Mouse (Mus musculus): ENCODE data around the gene Wrap53. TPM values are rescaled to one million over a fixed set of nuclear protein-coding genes. Genes with fewer than 3 reads are reported as not detected.

Gene Wrap53
- polyA plus RNA-seq, 1 experiment from 2014 or later, result 13.8 TPM

DNA sequence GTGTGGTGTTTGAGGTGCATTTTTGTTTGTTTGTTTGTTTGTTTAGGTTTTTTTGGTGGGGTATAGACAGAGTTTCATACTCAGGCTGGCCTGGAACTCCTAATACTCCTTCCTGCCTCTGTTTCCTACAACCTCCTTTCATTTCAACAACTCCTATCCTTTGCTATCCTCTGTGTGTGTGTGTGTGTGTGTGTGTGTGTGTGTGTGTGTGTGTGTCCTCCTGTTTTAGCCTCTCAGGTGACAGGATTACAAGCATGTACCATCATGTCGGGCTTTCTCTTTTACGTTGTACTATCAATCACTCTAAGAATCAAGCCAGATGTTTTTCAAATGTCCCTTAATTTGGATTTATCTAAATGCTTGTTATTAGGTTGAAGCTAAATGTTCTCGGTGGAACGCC lies 53.4 kb downstream of the Wrap53 start:
- Histone ChIP-seq H3K9me3 (ENCODE audit: low read length) (no peaks in the 10 kb centered on the region), H3K4me1 (ENCODE audit: insufficient read depth, low read depth, low read length) (no peaks in the 10 kb centered on the region), H3K4me2 (replicated peaks; ENCODE audit: low read depth, low read length) (no peak overlapping the region; the same call in 1 of the 2 replicates), H3K27ac (ENCODE audit: low read length) (no peak overlapping the region), H3K27me3 (replicated peaks; ENCODE audit: insufficient read depth, low read length) (no peaks in the 10 kb centered on the region), H3K4me3 (ENCODE audit: low read depth, low read length) (no peak overlapping the region), H3K36me3 (ENCODE audit: insufficient read depth, low read length) (no peaks in the 10 kb centered on the region), H3K9ac (replicated peaks; ENCODE audit: low read depth) (no peak overlapping the region)
- no peak for TF ChIP-seq CTCF (IDR thresholded peaks at IDR 0.05)
- no peak for TF ChIP-seq EP300 (IDR thresholded peaks at IDR 0.05)
- ATAC-seq, result no peak
- DNase-seq (ENCODE audit: low spot score), result no peak
- WGBS, result 66% methylated on average over 4 of the region's 4 CpGs

DNA sequence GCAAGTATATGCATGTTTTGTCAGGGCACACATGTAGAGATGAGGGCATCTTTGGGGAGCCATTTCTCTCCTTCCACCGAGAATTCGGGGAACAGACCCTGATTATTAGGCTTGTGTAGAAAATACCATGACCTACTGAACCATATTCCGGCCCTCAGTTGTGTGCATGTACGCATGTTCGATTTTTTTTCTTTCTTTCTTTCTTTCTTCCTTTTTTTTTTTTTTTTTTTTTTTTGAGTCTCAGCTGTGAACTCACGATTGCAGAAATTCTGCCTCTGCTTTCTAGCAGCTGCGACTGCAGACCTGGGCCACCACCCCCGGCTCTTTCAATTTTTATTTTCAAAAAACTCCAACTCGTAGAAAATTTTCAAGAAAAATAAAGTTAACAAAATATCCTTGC lies 54.4 kb downstream of the Wrap53 start:
- Histone ChIP-seq H3K36me3 (ENCODE audit: insufficient read depth, low read length) (no peaks in the 10 kb centered on the region), H3K4me2 (replicated peaks; ENCODE audit: low read depth, low read length) (no peak overlapping the region), H3K27me3 (replicated peaks; ENCODE audit: insufficient read depth, low read length) (no peaks in the 10 kb centered on the region), H3K9ac (replicated peaks; ENCODE audit: low read depth) (no peak overlapping the region), H3K27ac (ENCODE audit: low read length) (no peak overlapping the region), H3K4me1 (ENCODE audit: insufficient read depth, low read depth, low read length) (no peaks in the 10 kb centered on the region), H3K4me3 (ENCODE audit: low read depth, low read length) (no peak overlapping the region), H3K9me3 (ENCODE audit: low read length) (no peaks in the 10 kb centered on the region)
- no peak for TF ChIP-seq CTCF (IDR thresholded peaks at IDR 0.05)
- no peak for TF ChIP-seq EP300 (IDR thresholded peaks at IDR 0.05)
- ATAC-seq, result no peak
- no peak for DNase-seq (ENCODE audit: low spot score)
- 84% methylated on average over 9 of the region's 9 CpGs for WGBS

DNA sequence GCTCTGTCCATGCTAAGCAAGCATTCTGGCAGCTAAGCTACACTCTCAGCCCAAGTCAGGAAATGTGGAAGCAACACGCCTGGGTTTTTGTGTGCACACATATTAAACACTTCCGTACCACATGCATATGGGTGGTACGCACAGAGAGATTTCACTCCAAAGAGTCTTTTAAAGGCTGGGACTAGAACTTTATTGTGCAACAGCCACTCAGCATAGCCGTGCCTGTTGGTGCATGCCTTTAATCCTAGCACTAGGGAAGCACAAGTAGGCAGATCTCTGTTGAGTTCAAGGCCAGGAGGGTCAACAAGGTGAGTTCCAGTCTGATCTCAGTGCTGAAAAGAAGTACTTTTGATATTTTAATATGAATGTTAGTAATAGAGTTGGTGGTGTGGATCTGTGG lies 56.4 kb downstream of the Wrap53 start:
- Histone ChIP-seq H3K27ac (ENCODE audit: low read length) (no peak overlapping the region), H3K4me3 (ENCODE audit: low read depth, low read length) (no peak overlapping the region), H3K9me3 (ENCODE audit: low read length) (no peaks in the 10 kb centered on the region), H3K36me3 (ENCODE audit: insufficient read depth, low read length) (no peaks in the 10 kb centered on the region), H3K4me2 (replicated peaks; ENCODE audit: low read depth, low read length) (no peak overlapping the region), H3K4me1 (ENCODE audit: insufficient read depth, low read depth, low read length) (no peaks in the 10 kb centered on the region), H3K27me3 (replicated peaks; ENCODE audit: insufficient read depth, low read length) (no peaks in the 10 kb centered on the region), H3K9ac (replicated peaks; ENCODE audit: low read depth) (no peak overlapping the region)
- DNase-seq (ENCODE audit: low spot score), result peak; percentile 55
- TF ChIP-seq EP300 (IDR thresholded peaks at IDR 0.05), result no peak
- no peak for TF ChIP-seq CTCF (IDR thresholded peaks at IDR 0.05)
- 57% methylated on average over 4 of the region's 4 CpGs for WGBS
- ATAC-seq, result peak; percentile 47

DNA sequence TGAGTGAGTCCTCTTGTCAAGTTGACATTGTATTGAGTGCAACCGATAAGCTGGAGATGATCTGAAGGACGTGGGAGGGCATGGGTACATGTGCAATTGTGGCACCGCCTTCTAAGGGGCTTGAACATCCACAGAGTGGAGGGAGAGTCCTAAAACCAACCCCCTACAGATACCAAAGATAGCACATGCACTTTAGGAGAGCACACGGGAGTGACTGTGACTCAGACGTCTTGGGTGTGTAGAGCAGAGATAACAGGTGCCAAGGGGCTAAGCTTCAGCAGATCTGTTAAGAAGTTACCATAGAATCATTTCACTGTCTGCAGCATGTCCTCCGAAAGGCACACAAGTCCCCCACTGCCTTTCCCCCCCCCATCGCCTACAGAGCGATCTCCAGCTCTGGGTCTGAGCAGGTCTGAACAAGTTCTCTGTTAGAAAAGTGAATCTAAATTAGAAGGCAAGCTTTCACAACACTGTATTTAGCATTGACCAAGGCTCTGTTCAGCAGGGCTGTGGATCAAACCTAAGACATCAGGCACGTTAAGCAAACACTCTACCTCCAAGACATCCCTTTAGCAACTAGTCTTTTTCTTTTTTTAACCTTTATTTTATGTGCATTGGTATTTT lies 58.4 kb downstream of the Wrap53 start:
- Histone ChIP-seq H3K27me3 (replicated peaks; ENCODE audit: insufficient read depth, low read length) (no peaks in the 10 kb centered on the region), H3K4me1 (ENCODE audit: insufficient read depth, low read depth, low read length) (no peaks in the 10 kb centered on the region), H3K9ac (replicated peaks; ENCODE audit: low read depth) (no peak overlapping the region), H3K4me3 (ENCODE audit: low read depth, low read length) (no peak overlapping the region), H3K36me3 (ENCODE audit: insufficient read depth, low read length) (no peaks in the 10 kb centered on the region), H3K9me3 (ENCODE audit: low read length) (no peaks in the 10 kb centered on the region), H3K4me2 (replicated peaks; ENCODE audit: low read depth, low read length) (no peak overlapping the region), H3K27ac (ENCODE audit: low read length) (no peak overlapping the region)
- ATAC-seq (no peak), DNase-seq (ENCODE audit: low spot score) (no peak)
- no peak for TF ChIP-seq EP300 (IDR thresholded peaks at IDR 0.05)
- no peak for TF ChIP-seq CTCF (IDR thresholded peaks at IDR 0.05)
- 75% methylated on average over 9 of the region's 9 CpGs for WGBS

DNA sequence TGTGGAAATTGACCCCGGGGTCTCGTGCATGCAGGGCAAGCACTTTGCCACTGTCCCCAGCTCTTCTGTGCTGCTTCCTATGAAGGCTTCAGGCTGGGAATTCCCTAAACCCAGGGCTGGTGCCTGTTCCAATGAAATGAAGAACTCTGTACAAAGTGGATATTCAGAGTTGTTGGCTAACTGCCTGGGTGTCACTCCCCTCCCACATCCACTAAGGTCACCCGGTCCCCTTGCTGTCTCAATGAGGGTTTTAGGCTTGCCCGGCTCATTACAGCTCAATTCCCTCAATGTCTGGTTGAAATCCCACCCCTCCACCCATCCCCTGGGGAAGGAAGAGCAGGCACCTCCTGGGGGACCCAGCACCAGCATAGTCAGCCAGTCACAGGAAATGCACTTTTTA lies 60.1 kb downstream of the Wrap53 start:
- no peak overlapping the region for H3K4me2 ChIP-seq (replicated peaks; ENCODE audit: low read depth, low read length)
- H3K4me1 ChIP-seq (ENCODE audit: insufficient read depth, low read depth, low read length), result no peaks in the 10 kb centered on the region
- TF ChIP-seq EP300 (IDR thresholded peaks at IDR 0.05) (no peak), CTCF (IDR thresholded peaks at IDR 0.05) (no peak)
- ATAC-seq (no peak), DNase-seq (ENCODE audit: low spot score) (peak; percentile 15)
- WGBS, result 58% methylated on average over 4 of the region's 4 CpGs
- no peak overlapping the region for H3K4me3 ChIP-seq (ENCODE audit: low read depth, low read length)
- H3K36me3 ChIP-seq (ENCODE audit: insufficient read depth, low read length), result no peaks in the 10 kb centered on the region
- H3K9me3 ChIP-seq (ENCODE audit: low read length), result no peaks in the 10 kb centered on the region
- H3K27ac ChIP-seq (ENCODE audit: low read length), result no peak overlapping the region
- H3K27me3 ChIP-seq (replicated peaks; ENCODE audit: insufficient read depth, low read length), result no peaks in the 10 kb centered on the region
- no peak overlapping the region for H3K9ac ChIP-seq (replicated peaks; ENCODE audit: low read depth)

DNA sequence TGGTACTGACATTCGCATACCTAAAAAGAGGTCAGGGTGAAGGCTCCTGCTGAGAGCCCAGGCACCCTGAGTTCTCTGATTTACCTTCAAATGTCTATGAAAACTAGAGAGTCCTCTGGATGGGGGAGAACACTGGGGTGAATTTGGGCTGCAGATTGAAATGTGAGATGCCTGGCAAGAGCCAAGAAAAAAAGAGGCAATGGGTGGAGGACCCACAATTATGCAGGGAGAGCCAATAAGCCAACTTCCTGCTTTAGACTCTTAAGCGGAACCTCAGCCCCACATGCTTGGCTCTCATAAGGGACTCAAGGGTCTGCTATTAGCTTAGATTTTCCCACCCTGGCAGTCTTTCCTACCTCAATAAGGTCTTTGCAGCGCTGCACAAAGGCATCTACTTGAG lies 63.4 kb downstream of the Wrap53 start:
- Histone ChIP-seq H3K4me1 (ENCODE audit: insufficient read depth, low read depth, low read length) (no peaks in the 10 kb centered on the region), H3K27me3 (replicated peaks; ENCODE audit: insufficient read depth, low read length) (no peaks in the 10 kb centered on the region), H3K9me3 (ENCODE audit: low read length) (no peaks in the 10 kb centered on the region), H3K4me2 (replicated peaks; ENCODE audit: low read depth, low read length) (no peak overlapping the region), H3K27ac (ENCODE audit: low read length) (no peak overlapping the region), H3K4me3 (ENCODE audit: low read depth, low read length) (no peak overlapping the region), H3K36me3 (ENCODE audit: insufficient read depth, low read length) (no peaks in the 10 kb centered on the region), H3K9ac (replicated peaks; ENCODE audit: low read depth) (no peak overlapping the region)
- DNase-seq (ENCODE audit: low spot score), result peak; percentile 13
- ATAC-seq, result no peak
- WGBS, result 48% methylated on average over 3 of the region's 3 CpGs
- TF ChIP-seq CTCF (IDR thresholded peaks at IDR 0.05) (no peak), EP300 (IDR thresholded peaks at IDR 0.05) (no peak)

Data from lung, postnatal 0 days (tissue).